Mouse (Mus musculus) kidney, postnatal 0 days (tissue): ENCODE measurements around the gene Hsp90ab1. TPM values are rescaled to one million over a fixed set of nuclear protein-coding genes. Genes with fewer than 3 reads are reported as not detected.

ENCODE experiments used
- ATAC-seq: fragments of 200-750 bp; cut with Nextera tagmentation; replicated peaks from 2 replicates; pipeline ENCODE4 v1.8.0; 2017; ENCODE audit warnings: low read depth, moderate number of reproducible peaks, moderate TSS enrichment, moderate library complexity; ENCODE audit not compliant: low FRiP score
- DNase-seq: peaks from one replicate; pipeline ENCODE4 v3.0.0-alpha.2; 2016; ENCODE audit warnings: low spot score
- H3K27ac ChIP-seq: fragments of 300-500 bp; sonication (generic); 2 replicates; pipeline ENCODE4 v1.5.1; 2014; ENCODE audit warnings: mild to moderate bottlenecking
- H3K27me3 ChIP-seq: fragments of 300-500 bp; sonication (generic); 2 replicates; pipeline ENCODE4 v1.6.1; 2014; ENCODE audit warnings: low read length, mixed read lengths; ENCODE audit not compliant: insufficient read depth
- H3K36me3 ChIP-seq: fragments of 300-500 bp; sonication (generic); 2 replicates; pipeline ENCODE4 v1.6.1; 2014; ENCODE audit warnings: low read length, mixed read lengths; ENCODE audit not compliant: insufficient read depth
- H3K4me1 ChIP-seq: fragments of 300-500 bp; sonication (generic); replicated peaks from 2 replicates; pipeline ENCODE4 v1.6.1; 2014; ENCODE audit warnings: antibody characterized with exemption, low read length, mixed read lengths; ENCODE audit not compliant: insufficient read depth
- H3K4me2 ChIP-seq: fragments of 300-500 bp; sonication (generic); 2 replicates; pipeline ENCODE4 v1.6.1; 2014; ENCODE audit warnings: mild to moderate bottlenecking, low read length, moderate library complexity, mixed read lengths
- H3K4me3 ChIP-seq: fragments of 300-500 bp; sonication (generic); replicated peaks from 2 replicates; pipeline ENCODE4 v1.5.1; 2014; ENCODE audit warnings: low read depth, low read length
- H3K9ac ChIP-seq: fragments of 300-500 bp; sonication (generic); 2 replicates; pipeline ENCODE4 v1.6.1; 2014; ENCODE audit warnings: low read depth, low read length
- H3K9me3 ChIP-seq: fragments of 300-500 bp; sonication (generic); replicated peaks from 2 replicates; pipeline ENCODE4 v1.6.1; 2016; ENCODE audit warnings: low read length, inconsistent platforms, mixed read lengths
- CTCF ChIP-seq: IDR thresholded peaks from 2 replicates; pipeline ENCODE4 v1.5.1; 2016; ENCODE audit warnings: antibody characterized with exemption, low read depth, mild to moderate bottlenecking, moderate library complexity
- WGBS: fragments of 180-500 bp; shearing (Covaris S2); extraction: QIAGEN DNeasy Blood & Tissue Kit; methylation state at CpG from one replicate; pipeline ENCODE4 v1.1.7; 2014; 5-methylcytosine and 5-hydroxymethylcytosine counted together
- polyA plus RNA-seq: library from polyadenylated mRNA; unstranded; fragments of >200 nt; fragmentation: Nextera tagmentation; extraction: Ambion mirVana; gene quantifications from 2 replicates; pipeline ENCODE4 v1.2.1, GENCODE M21; 2015

The Hsp90ab1 gene
- polyA plus RNA-seq, 1 experiment from 2014 or later: 1,330 TPM

DNA sequence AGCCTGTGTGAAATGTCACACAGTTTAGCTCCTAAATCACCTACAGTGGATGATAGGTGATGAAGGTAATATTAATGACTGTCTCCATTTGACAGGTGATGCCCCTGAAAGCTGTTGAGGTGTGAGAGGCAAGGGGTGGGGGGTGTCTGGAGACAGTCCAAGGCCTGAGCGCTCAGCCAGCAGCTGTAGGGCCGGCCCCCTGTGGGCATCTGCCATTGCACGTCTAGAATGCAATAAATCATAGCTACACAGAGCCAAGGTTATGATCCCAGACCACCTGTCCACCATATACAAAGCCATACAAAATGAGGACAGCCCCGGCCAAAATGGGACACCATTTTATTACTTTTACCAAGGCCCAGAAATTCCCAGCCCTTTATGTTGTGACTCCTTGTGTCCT, 48.1 kb downstream of the Hsp90ab1 start:
- Histone ChIP-seq H3K27ac (no peak overlapping the region), H3K36me3 (no peaks in the 10 kb centered on the region), H3K9me3 (no peaks in the 10 kb centered on the region), H3K4me3 (no peak overlapping the region), H3K27me3 (peaks cover 6% of the 10 kb centered on the region; the same call in 1 of the 2 replicates), H3K4me2 (no peak overlapping the region), H3K4me1 (0 out of 2 replicates have a peak, but pooled peaks cover 6% of the 10 kb centered on the region), H3K9ac (no peak overlapping the region)
- TF ChIP-seq CTCF: no peak
- ATAC-seq (no peak), DNase-seq (no peak)
- WGBS: 48% methylated on average over 4 of the region's 4 CpGs

DNA sequence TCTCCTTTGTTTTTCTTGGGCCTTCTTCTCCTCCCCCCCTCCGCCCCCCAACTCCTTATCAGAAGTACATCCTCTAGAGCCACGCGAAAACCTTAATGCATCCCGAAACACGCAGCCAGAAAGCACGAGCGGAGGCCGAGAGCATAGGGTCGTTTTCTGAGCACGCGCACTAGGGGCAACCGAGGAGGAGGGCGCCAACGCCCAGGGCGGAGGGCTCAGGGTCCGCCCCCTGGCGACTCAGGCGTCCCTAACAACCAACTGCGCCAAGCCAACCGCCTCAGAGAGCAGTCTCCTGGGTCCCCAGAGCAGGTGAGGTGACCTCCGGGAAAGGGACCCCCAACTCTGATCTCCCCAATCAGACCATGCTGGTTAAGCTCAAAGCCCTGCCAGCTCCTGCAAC, 49.8 kb downstream of the Hsp90ab1 start, which contains the start of gene Tcte1:
Gene Tcte1 (plus strand): TSS at position 172 of the 400 bp plus-strand sequence.
- H3K9ac ChIP-seq: peak within 1 kb of the TSS; percentile 42; the same call in 1 of the 2 replicates
- 0 out of 2 replicates have a peak, but pooled peaks have one; percentile 7 for TF ChIP-seq CTCF
- peak; percentile 70 for DNase-seq
- no peaks in the 10 kb centered on the region for H3K9me3 ChIP-seq
- H3K4me1 ChIP-seq: 0 out of 2 replicates have a peak, but pooled peaks cover 6% of the 10 kb centered on the region
- peak within 1 kb of the TSS; percentile 63 for H3K4me2 ChIP-seq
- under 1% methylated on average over 21 of the region's 21 CpGs for WGBS
- H3K36me3 ChIP-seq: peaks cover 11% of the 10 kb centered on the region; the same call in 1 of the 2 replicates
- no peak within 1 kb of the TSS for H3K27ac ChIP-seq
- H3K4me3 ChIP-seq: peak within 1 kb of the TSS; percentile 23
- peak; percentile 50; the same call in 1 of the 2 replicates for ATAC-seq
- peaks cover 6% of the 10 kb centered on the region; the same call in 1 of the 2 replicates for H3K27me3 ChIP-seq

DNA sequence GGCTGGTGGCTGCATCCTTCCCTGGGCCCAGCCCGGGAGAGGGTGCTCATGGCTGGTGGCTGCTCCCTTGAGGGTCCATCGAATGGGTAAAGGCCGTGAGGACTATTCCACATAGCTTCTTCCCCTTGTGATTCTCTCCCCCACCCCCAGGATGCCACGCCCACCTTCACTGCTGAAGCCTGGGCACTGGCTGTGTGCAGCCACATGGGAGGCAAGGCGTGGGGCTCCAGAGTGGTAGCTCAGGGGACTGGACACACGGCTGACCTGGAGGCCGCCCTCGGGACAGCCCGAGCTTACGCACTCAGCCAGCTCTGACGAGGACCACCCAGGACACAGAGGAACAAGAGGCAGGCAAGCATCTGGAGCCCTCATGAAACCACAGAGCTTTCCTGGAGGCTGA, 52.9 kb downstream of the Hsp90ab1 start:
- Histone ChIP-seq H3K4me1 (0 out of 2 replicates have a peak, but pooled peaks cover 6% of the 10 kb centered on the region), H3K36me3 (peaks cover 14% of the 10 kb centered on the region; the same call in 1 of the 2 replicates), H3K27me3 (peaks cover 6% of the 10 kb centered on the region; the same call in 1 of the 2 replicates), H3K27ac (no peak overlapping the region), H3K4me3 (no peak overlapping the region), H3K9ac (no peak overlapping the region), H3K9me3 (no peaks in the 10 kb centered on the region), H3K4me2 (no peak overlapping the region)
- ATAC-seq (no peak), DNase-seq (no peak)
- WGBS: 72% methylated on average over 11 of the region's 11 CpGs
- no peak for TF ChIP-seq CTCF

DNA sequence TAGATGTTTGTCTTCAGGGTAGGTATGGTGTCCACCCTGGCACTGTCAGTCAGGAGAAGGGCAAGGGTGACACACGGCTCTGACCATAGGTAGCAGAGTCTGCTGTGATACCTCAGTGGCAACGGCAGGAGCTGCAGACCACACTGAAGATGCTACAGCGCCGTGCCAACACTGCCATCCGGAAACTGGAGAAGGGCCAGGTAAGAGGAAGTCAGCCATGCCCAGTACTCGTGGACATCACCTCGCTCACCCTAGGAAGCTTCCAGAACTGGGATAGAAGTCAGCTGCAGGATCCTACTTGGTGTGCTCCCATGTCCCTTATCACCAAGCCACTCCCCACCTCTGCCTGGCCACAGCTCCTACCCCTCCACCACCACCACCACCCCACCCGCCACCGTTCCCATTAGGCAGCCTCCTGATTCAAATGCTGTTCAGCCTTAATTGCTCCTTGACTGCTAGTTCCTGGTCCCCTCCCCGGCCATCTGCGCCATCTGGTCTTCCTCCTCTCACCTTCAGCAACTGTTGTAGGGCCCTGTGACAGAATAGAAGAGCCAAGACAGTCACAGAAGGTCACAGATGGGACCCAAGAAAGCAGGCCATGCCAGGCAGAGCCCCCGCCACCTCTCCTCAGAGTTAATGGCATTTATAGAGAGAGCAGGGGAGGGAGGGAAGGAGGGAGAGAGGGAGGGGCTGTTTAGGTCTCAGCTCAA, 54.1 kb downstream of the Hsp90ab1 start:
- DNase-seq (no peak), ATAC-seq (no peak)
- no peak overlapping the region for H3K9ac ChIP-seq
- no peak for TF ChIP-seq CTCF
- no peak overlapping the region for H3K4me3 ChIP-seq
- H3K27me3 ChIP-seq: no peaks in the 10 kb centered on the region
- WGBS: 73% methylated on average over 12 of the region's 12 CpGs
- no peak overlapping the region for H3K27ac ChIP-seq
- 0 out of 2 replicates have a peak, but pooled peaks cover 6% of the 10 kb centered on the region for H3K4me1 ChIP-seq
- H3K4me2 ChIP-seq: no peak overlapping the region
- H3K9me3 ChIP-seq: no peaks in the 10 kb centered on the region
- H3K36me3 ChIP-seq: peaks cover 14% of the 10 kb centered on the region; the same call in 1 of the 2 replicates

Other genes with a start within 250 kb of the Hsp90ab1 start
- gene Cdc5l, start 139.5 kb downstream of the Hsp90ab1 start, polyA plus RNA-seq: 47.4 and 48.7 TPM in 2 replicates
- 0.17 and 0.39 TPM in 2 replicates for gene Spats1, start 97.9 kb downstream of the Hsp90ab1 start, polyA plus RNA-seq
- gene Aars2, start 66.4 kb downstream of the Hsp90ab1 start, polyA plus RNA-seq: 11.5 and 13.8 TPM in 2 replicates
- gene Tcte1, start 49.8 kb downstream of the Hsp90ab1 start, polyA plus RNA-seq: 0.07 and 0.15 TPM in 2 replicates
- 1.5 and 1.8 TPM in 2 replicates for gene Tmem151b, start 23.6 kb downstream of the Hsp90ab1 start, polyA plus RNA-seq
- 4.8 and 5.1 TPM in 2 replicates for gene Nfkbie, start 17.6 kb downstream of the Hsp90ab1 start, polyA plus RNA-seq
- 131 and 138 TPM in 2 replicates for gene Slc35b2, start 9.4 kb downstream of the Hsp90ab1 start, polyA plus RNA-seq
- gene Slc29a1, start 26.3 kb upstream of the Hsp90ab1 start, polyA plus RNA-seq: 93.6 and 101 TPM in 2 replicates
- 16.7 and 18.4 TPM in 2 replicates for gene Mymx, start 28.8 kb upstream of the Hsp90ab1 start, polyA plus RNA-seq
- 0.17 TPM in 1 of 2 replicates, not detected in the other for gene Capn11, start 86.1 kb upstream of the Hsp90ab1 start, polyA plus RNA-seq
- 148 and 160 TPM in 2 replicates for gene Mrpl14, start 113.1 kb upstream of the Hsp90ab1 start, polyA plus RNA-seq
- 29.6 and 32.7 TPM in 2 replicates for gene Tmem63b, start 113.6 kb upstream of the Hsp90ab1 start, polyA plus RNA-seq
- gene 1600014C23Rik, start 160.6 kb upstream of the Hsp90ab1 start, polyA plus RNA-seq: 0.66 TPM in 1 of 2 replicates, not detected in the other